Mouse (Mus musculus) stomach, embryonic 15.5 days (tissue): ENCODE measurements around the gene Bloc1s5. TPM values are rescaled to one million over a fixed set of nuclear protein-coding genes. Genes with fewer than 3 reads are reported as not detected.
"Not testable (repeated sequence)": the region's sequence is repeated elsewhere in the genome, so short reads cannot be mapped to it uniquely, and the experiment has no call there.

Experiments used
- ATAC-seq: fragments of 200-750 bp; cut with Nextera tagmentation; 2 replicates; pipeline ENCODE4 v1.8.0; 2017; ENCODE audit warnings: low read depth, moderate number of reproducible peaks, moderate TSS enrichment; ENCODE audit not compliant: insufficient read depth, low FRiP score
- H3K27ac ChIP-seq: fragments of 300-500 bp; sonication (generic); 2 replicates; pipeline ENCODE4 v1.5.1; 2015; ENCODE audit warnings: mild to moderate bottlenecking, inconsistent platforms
- H3K27me3 ChIP-seq: fragments of 300-500 bp; sonication (generic); replicated peaks from 2 replicates; pipeline ENCODE4 v1.6.1; 2015; ENCODE audit warnings: inconsistent platforms
- H3K36me3 ChIP-seq: fragments of 300-500 bp; sonication (generic); 2 replicates; pipeline ENCODE4 v1.6.1; 2015; ENCODE audit warnings: inconsistent platforms
- H3K4me1 ChIP-seq: fragments of 300-500 bp; sonication (generic); 2 replicates; pipeline ENCODE4 v1.6.1; 2015; ENCODE audit warnings: inconsistent platforms
- H3K4me2 ChIP-seq: fragments of 300-500 bp; sonication (generic); 2 replicates; pipeline ENCODE4 v1.6.1; 2015; ENCODE audit warnings: mild to moderate bottlenecking, inconsistent platforms
- H3K4me3 ChIP-seq: fragments of 300-500 bp; sonication (generic); replicated peaks from 2 replicates; pipeline ENCODE4 v1.5.1; 2015; ENCODE audit warnings: inconsistent platforms
- H3K9ac ChIP-seq: fragments of 300-500 bp; sonication (generic); 2 replicates; pipeline ENCODE4 v1.6.1; 2015; ENCODE audit warnings: inconsistent platforms
- H3K9me3 ChIP-seq: fragments of 300-500 bp; sonication (generic); 2 replicates; pipeline ENCODE4 v1.6.1; 2016; ENCODE audit warnings: inconsistent platforms
- WGBS: fragments of 180-500 bp; shearing (Covaris S2); methylation state at CpG from one replicate; pipeline ENCODE4 v1.1.7; 2015; 5-methylcytosine and 5-hydroxymethylcytosine counted together
- polyA plus RNA-seq: library from polyadenylated mRNA; unstranded; fragments of >200 nt; fragmentation: Nextera tagmentation; extraction: Ambion mirVana; gene quantifications from 2 replicates; pipeline ENCODE4 v1.2.1, GENCODE M21; 2015

Bloc1s5 gene
- polyA plus RNA-seq, 1 experiment from 2014 or later = 15.5 TPM

DNA sequence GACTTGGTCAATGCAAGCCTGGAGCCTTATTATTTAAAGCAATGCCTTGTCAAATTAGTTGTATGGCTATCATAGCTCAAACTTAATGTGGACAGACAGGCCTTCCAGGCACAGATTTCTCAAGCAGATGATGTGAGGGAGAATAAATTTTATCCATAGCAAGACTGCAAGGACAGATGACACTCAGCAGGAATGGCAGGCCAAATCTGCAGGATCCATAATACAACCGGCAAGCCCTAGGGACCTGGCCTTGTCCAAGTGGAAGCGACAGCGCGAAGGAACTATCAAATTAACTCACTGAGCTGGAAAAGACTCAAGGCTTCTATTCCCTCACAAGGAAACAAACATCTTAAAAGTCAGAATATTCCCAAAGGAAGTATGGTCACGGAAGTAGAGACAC, 6.1 kb upstream of the Bloc1s5 start:
- Histone ChIP-seq H3K27ac (no peak overlapping the region), H3K9ac (no peak overlapping the region)
- WGBS = 90% methylated on average over 5 of the region's 5 CpGs

DNA sequence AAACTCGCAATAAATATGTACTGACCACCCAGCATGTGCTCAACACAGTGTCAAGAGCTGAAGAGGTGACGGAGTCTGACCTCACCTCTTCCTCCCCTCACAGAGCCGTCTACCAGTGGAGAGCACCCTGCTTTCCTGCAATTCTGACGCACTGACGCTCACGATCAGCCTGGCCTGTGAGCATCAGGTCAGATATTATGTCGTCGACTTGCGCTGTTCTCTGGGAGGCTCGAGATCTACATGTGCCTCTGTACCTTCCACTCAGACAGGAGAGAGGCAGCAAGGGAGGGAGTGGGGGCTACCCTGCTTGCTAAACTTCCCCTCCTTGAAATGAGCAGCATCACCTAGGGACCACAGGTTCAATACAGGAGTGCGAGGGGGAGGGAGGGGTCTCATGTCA, 3.8 kb upstream of the Bloc1s5 start:
- Histone ChIP-seq H3K4me1 (no peaks in the 10 kb centered on the region), H3K4me3 (no peak overlapping the region), H3K27me3 (no peaks in the 10 kb centered on the region), H3K9ac (no peak overlapping the region), H3K4me2 (no peak overlapping the region), H3K27ac (no peak overlapping the region), H3K36me3 (peaks cover 3% of the 10 kb centered on the region; the same call in 1 of the 2 replicates), H3K9me3 (no peaks in the 10 kb centered on the region)
- ATAC-seq = no peak
- 74% methylated on average over 11 of the region's 11 CpGs for WGBS

More for the DNA sequence above, 6.1 kb upstream of the Bloc1s5 start:
- Histone ChIP-seq H3K27me3 (no peaks in the 10 kb centered on the region), H3K4me3 (no peak overlapping the region), H3K4me1 (no peaks in the 10 kb centered on the region), H3K4me2 (no peak overlapping the region), H3K36me3 (peaks cover 20% of the 10 kb centered on the region), H3K9me3 (no peaks in the 10 kb centered on the region)
- ATAC-seq = no peak

DNA sequence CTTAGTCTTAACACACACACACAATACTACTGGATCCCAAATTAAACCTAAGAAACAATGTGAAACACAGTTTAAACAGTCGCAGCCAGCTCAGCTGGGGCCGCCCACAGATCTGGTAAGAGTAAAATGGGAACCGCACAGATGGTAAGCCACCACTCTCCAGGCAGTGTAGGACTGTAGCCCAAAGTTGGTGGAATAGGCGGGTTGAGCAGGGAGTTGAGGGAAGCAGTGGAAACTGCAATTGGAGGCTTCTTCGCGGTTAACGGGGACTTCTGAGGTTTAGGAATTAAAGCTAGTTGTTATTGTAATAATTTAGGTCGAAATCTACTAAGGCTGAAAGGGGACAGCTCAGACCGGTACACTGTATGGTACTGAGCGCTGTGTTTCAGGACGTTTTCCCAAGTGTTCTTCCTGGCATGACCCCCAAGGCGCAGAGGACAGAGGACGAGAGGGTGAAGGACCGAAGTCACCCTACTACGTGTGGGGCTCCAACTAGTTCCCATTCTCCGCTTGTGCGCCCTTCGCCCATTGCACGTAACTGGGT, 581 bp downstream of the Bloc1s5 start:
- WGBS = under 1% methylated on average over 19 of the region's 19 CpGs

DNA sequence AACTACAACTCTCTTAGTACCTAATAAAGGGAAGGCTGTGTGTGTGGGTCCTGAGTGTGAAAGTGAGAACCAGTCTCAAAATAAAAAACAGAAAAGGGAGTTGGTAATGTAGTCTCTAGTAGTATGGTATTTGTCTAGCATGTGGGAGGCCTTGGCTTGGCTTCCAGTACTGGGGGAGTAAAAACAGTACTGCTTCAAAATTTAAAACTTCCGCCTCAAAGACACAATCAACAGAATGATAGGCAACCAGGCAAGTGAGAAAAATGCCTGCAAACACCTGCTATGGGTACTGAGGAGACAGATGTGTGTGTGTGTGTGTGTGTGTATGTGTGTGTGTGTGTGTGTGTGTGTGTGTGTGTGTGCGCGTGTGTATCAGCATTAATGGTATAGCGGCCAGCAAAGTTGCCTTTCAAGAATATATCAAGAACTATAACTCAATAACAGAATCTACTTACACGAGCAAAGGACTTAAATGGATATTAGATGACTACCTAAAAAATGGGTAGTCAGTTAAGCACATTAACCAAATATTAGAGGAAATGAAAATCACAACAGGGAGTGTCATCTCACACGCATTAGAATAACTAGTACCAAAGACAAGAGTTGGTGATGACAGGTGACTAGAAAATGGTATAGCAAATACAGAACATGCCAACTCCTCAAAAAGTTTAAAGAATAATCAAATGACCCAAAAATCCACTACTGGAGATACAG, 1.5 kb downstream of the Bloc1s5 start:
- Histone ChIP-seq H3K9ac (no peak overlapping the region), H3K4me3 (no peak overlapping the region), H3K4me2 (no peak overlapping the region)

More for the DNA sequence above, 581 bp downstream of the Bloc1s5 start:
- H3K27ac ChIP-seq = peak overlapping the region; percentile 74
- peak overlapping the region; percentile 76 for H3K4me2 ChIP-seq
- H3K9me3 ChIP-seq = no peaks in the 10 kb centered on the region
- H3K27me3 ChIP-seq = no peaks in the 10 kb centered on the region
- H3K9ac ChIP-seq = peak overlapping the region; percentile 57; the same call in 1 of the 2 replicates
- H3K4me3 ChIP-seq = peak overlapping the region; percentile 78
- peak; percentile 47 for ATAC-seq
- H3K36me3 ChIP-seq = no peaks in the 10 kb centered on the region
- no peaks in the 10 kb centered on the region for H3K4me1 ChIP-seq

DNA sequence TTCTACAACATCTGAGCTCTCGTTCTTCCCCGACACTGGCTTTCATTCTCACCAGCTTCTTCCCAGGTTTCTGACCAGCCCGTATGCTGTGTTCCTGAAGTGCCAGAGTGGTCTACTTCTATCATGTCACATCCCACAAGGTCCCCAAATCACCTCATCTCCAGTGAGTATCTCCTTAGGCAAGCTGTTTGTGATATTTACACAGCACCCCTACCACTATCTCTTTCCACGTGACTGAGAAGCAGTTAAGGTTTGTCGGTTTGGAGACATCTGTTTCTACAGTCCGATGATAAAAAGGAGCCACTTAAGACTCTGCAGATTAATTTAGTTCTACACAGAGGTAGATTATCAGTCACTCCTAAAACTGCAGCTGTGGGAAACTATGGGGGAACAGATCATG, 2.4 kb downstream of the Bloc1s5 start:
- Histone ChIP-seq H3K27ac (no peak overlapping the region), H3K9ac (no peak overlapping the region), H3K9me3 (no peaks in the 10 kb centered on the region), H3K4me3 (no peak overlapping the region), H3K4me1 (no peaks in the 10 kb centered on the region), H3K27me3 (no peaks in the 10 kb centered on the region), H3K4me2 (no peak overlapping the region), H3K36me3 (no peaks in the 10 kb centered on the region)
- whole genome bisulfite sequencing = 80% methylated on average over 6 of the region's 6 CpGs
- peak; percentile 41; the same call in 1 of the 2 replicates for ATAC-seq

More for the DNA sequence above, 1.5 kb downstream of the Bloc1s5 start:
- Histone ChIP-seq H3K27me3 (no peaks in the 10 kb centered on the region), H3K9me3 (no peaks in the 10 kb centered on the region), H3K4me1 (no peaks in the 10 kb centered on the region), H3K36me3 (no peaks in the 10 kb centered on the region), H3K27ac (no peak overlapping the region)
- 88% methylated on average over 6 of the region's 6 CpGs for WGBS
- no peak for ATAC-seq

DNA sequence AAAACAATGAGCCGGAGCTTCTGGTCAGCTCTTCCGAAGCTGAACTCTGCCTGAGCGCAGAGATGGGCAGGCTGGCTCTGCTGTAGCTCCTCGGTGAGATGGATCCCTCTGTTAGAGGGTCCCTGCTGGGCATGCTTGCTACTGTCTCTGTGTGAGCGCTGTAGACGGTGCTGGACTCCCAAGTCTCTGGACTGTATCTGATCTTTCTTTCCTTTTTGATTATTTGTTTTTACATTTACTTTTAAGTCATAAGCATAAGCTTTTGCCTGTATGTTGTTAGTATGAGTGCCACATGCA, 8.7 kb downstream of the Bloc1s5 start:
- H3K36me3 ChIP-seq = no peaks in the 10 kb centered on the region
- H3K4me2 ChIP-seq = no peak overlapping the region
- no peaks in the 10 kb centered on the region for H3K9me3 ChIP-seq
- no peak overlapping the region for H3K27ac ChIP-seq
- H3K27me3 ChIP-seq = no peaks in the 10 kb centered on the region
- no peak overlapping the region for H3K4me3 ChIP-seq
- ATAC-seq = no peak
- H3K9ac ChIP-seq = no peak overlapping the region
- no peaks in the 10 kb centered on the region for H3K4me1 ChIP-seq
- 44% methylated on average over 6 of the region's 6 CpGs for WGBS

DNA sequence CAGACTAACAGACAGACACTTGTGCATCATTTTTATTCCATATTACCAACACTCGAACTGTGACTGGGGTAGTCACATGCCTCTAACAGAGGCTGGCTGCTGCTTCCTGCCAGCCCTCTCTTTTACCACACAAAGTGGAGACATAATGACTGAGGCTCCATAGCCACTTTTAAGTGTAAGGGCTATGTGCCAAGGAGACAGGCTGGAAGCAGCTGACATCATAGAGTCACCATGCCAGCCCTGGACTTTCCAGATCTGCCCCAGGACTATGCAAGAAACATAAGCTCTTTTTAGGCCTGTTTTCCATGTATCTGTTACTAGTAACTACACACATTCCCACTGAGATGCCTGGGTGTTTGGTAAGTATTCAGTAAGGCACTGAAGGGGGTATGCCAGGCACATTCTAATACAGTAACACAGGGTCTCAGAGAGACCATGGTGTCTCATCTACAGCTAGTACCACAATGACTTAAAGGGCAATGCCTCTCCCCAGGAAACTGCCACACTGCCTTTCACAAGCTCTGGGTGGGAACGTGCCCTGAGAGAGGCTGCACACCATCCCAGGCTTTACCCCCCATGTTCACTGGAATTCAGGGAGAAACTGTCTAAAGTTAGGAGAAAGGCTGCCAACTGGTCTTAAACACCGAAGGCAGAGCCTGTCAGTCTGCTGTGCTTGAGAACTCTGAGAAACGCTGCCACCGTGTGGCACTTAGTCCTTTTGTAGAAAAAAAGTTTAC, 9.2 kb downstream of the Bloc1s5 start:
- Histone ChIP-seq H3K4me3 (no peak overlapping the region), H3K4me2 (no peak overlapping the region), H3K27me3 (no peaks in the 10 kb centered on the region), H3K4me1 (no peaks in the 10 kb centered on the region), H3K27ac (no peak overlapping the region), H3K9me3 (no peaks in the 10 kb centered on the region), H3K9ac (no peak overlapping the region), H3K36me3 (no peaks in the 10 kb centered on the region)
- ATAC-seq = no peak
- WGBS = 32% methylated on average over 5 of the region's 5 CpGs

DNA sequence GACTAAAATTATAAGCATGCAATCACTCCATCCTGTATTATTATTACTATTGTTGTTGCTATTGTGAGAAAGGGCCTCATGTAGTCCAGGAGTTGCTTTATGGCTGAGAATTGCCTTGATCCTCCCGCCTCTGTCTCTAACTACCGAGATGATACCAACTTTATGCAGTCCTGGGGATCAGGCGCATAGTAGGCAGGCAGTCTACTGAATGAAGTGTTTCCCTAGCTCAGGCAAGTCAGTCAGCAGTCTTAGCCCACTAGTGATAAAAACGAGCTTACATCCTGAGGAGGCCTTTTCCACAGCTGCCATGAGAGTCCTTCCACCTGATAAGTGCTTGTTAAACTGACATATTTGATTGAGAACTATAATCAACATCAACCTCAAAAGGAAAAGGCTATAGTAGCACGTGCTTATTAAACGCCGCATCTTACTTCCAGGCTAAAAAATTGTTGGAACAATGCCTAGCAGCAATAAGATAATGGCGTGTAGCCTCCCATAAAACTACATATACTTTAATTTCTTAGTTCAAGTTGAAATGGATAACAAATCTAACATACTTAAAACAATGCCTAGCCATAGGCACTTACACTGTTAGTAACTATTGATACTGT, 10.5 kb downstream of the Bloc1s5 start:
- ATAC-seq = no peak
- 83% methylated on average over 8 of the region's 8 CpGs for WGBS

DNA sequence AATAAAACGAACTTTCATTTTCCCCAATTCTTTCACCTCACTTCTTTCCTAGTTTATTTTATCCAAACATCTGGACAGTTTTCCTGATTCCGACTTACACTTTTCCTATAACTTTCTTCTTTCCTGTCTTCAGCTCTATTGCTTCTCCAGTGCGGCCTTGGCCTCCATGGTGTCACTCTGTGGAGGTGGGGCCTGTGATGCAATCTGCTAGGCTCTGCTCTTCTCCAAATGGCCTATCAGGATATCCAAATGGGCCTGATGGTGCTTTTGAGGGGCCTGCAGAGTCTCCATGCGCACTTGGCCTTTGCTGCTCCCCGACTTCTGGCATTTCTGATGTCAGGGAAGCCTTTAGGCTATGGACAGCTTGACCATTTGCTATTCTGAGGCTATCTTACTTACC, 11.6 kb downstream of the Bloc1s5 start:
- Histone ChIP-seq H3K4me1 (no peaks in the 10 kb centered on the region), H3K4me3 (no peak overlapping the region), H3K36me3 (no peaks in the 10 kb centered on the region), H3K9ac (no peak overlapping the region), H3K9me3 (no peaks in the 10 kb centered on the region), H3K27ac (no peak overlapping the region), H3K4me2 (no peak overlapping the region), H3K27me3 (no peaks in the 10 kb centered on the region)
- no peak for ATAC-seq
- 80% methylated on average over 5 of the region's 5 CpGs for WGBS

More for the DNA sequence above, 10.5 kb downstream of the Bloc1s5 start:
- Histone ChIP-seq H3K36me3 (no peaks in the 10 kb centered on the region), H3K27ac (no peak overlapping the region), H3K9ac (no peak overlapping the region), H3K4me2 (no peak overlapping the region), H3K4me3 (no peak overlapping the region), H3K4me1 (no peaks in the 10 kb centered on the region), H3K27me3 (no peaks in the 10 kb centered on the region), H3K9me3 (no peaks in the 10 kb centered on the region)

DNA sequence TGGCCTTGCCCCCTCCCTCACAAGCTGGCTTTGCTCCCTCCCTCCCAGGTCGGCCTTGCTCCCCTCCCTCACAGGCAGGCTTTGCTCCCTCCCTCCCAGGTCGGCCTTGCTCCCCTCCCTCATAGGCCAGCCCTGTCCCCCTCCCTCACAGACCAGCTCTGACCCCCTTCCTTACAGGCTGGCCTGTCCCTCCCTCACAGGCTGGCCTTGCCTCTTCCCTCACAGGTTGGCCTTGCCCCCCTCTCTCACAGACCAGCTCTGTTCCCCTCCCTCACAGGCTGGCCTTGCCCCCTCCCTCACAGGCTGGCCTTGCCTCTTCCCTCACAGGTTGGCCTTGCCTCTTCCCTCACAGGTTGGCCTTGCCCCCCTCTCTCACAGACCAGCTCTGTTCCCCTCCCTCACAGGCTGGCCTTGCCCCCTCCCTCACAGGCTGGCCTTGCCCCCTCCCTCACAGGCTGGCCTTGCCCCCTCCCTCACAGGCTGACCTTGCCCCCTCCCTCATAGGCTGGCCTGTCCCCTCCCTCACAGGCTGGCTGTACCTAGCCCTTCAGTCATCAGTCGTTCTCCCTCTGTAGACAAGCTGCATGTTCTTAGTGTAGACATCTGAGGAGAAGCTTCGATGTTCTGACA, 16.8 kb downstream of the Bloc1s5 start:
- 0 out of 2 replicates have a peak, but pooled peaks have one; percentile 39 for ATAC-seq
- not testable (repeated sequence) for H3K27ac ChIP-seq, H3K27me3 ChIP-seq, H3K4me3 ChIP-seq, H3K4me1 ChIP-seq, H3K36me3 ChIP-seq, H3K4me2 ChIP-seq, H3K9ac ChIP-seq, H3K9me3 ChIP-seq
- 63% methylated on average over 4 of the region's 4 CpGs for WGBS

DNA sequence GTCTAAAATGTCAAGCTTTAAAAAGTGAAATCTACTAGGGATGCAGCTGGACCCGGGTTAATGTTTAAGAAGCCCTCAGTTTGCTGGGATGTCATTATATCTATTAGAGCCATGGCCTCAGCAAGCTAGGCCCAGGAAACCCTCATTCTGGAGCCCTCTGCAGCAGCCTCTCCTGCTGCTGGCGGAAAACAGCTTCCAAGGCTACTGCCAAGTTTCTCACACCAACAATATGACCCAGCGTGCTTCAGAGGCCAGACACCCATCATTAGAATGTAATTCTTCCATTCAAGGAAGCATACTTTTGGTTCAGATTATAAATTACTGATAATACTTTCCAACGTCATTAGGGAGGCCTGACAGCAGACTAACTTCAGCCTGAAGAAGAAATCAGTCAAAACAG, 18.0 kb downstream of the Bloc1s5 start:
- Histone ChIP-seq H3K36me3 (0 out of 2 replicates have a peak, but pooled peaks cover 4% of the 10 kb centered on the region), H3K27me3 (no peaks in the 10 kb centered on the region), H3K9ac (no peak overlapping the region), H3K4me1 (0 out of 2 replicates have a peak, but pooled peaks cover 3% of the 10 kb centered on the region), H3K4me3 (no peak overlapping the region), H3K9me3 (no peaks in the 10 kb centered on the region), H3K4me2 (no peak overlapping the region), H3K27ac (no peak overlapping the region)
- ATAC-seq = no peak
- WGBS = 65% methylated on average over 4 of the region's 4 CpGs
